In the genomic region with DNA sequence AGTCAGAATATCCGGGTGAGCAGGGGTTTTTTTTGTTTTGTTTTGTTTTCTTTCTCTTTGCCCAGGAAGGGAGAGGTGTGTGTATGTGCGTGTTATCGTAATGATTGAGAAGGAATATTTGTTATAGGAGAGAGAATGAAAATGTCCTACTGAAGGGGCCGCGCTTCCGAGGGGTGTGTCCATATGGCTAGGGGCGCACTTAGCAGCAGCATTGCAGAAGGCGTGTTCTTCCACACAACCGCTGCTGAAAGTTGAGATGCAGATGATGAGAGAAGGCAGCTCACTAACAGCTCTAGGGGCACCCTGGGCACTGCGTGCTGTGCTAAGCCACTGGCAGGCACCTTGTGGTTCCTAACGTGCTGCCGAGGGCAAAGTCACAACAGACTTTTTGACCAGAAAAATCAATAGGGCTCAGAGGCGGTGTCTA, we compare ENCODE assay signal across 8 mouse cellular contexts. TPM values are rescaled to one million over a fixed set of nuclear protein-coding genes. Genes with fewer than 3 reads are reported as not detected.
A peak's percentile ranks its signal among the peaks of the same experiment; 100 is the strongest.
DNase-seq lines count a peak whose midpoint lies in the region; ATAC-seq and TF ChIP-seq lines count a peak whose summit lies in the region.

No protein-coding gene starts in this region.

- 0 out of 2 replicates have a peak, but pooled peaks have one; percentile 14 for ATAC-seq in kidney, embryonic 15.5 days (replicated peaks; ENCODE audit: low FRiP score)

- H3K4me1 ChIP-seq in bone marrow, adult 2 months (ENCODE audit: control insufficient read depth, insufficient read depth, low read length): peaks cover 2% of the 10 kb centered on the region
- peaks cover 19% of the 10 kb centered on the region for H3K4me1 ChIP-seq in kidney, embryonic 15.5 days

- H3K4me2 ChIP-seq in kidney, embryonic 15.5 days: peak overlapping the region; percentile 100

- peak overlapping the region; percentile 96 for H3K4me3 ChIP-seq in bone marrow, adult 2 months (replicated peaks; ENCODE audit: control insufficient read depth, low read depth, low read length)
- H3K4me3 ChIP-seq in kidney, embryonic 15.5 days (replicated peaks): peak overlapping the region; percentile 84

- peak overlapping the region; percentile 92 for H3K9ac ChIP-seq in kidney, embryonic 15.5 days

- H3K36me3 ChIP-seq in kidney, embryonic 15.5 days: no peaks in the 10 kb centered on the region

- H3K9me3 ChIP-seq in kidney, embryonic 15.5 days (replicated peaks): no peaks in the 10 kb centered on the region

- H3K27ac ChIP-seq in bone marrow, adult 2 months (ENCODE audit: control insufficient read depth, insufficient read depth, low read depth, low read length, poor library complexity): peak overlapping the region; percentile 98
- H3K27ac ChIP-seq in kidney, embryonic 15.5 days: peak overlapping the region; percentile 92; the same call in 1 of the 2 replicates

- no peaks in the 10 kb centered on the region for H3K27me3 ChIP-seq in kidney, embryonic 15.5 days

- no peak for TF ChIP-seq CTCF in bone marrow, adult 2 months (IDR thresholded peaks at IDR 0.05; ENCODE audit: control insufficient read depth, insufficient read depth, low read length)

- DNase-seq in cerebellum, postnatal 10 days: peak; percentile 34 to 35
- DNase-seq in cerebellum, adult 11-12 months: no peak
- DNase-seq in forelimb bud, embryonic 11.5 days (ENCODE audit: low read depth, low spot score): peak; percentile 40
- peak; percentile 37 for DNase-seq in lung, postnatal 4 days
- DNase-seq in spleen, postnatal 36 days (ENCODE audit: low spot score in 2 of 2): peak; percentile 42 to 51
- DNase-seq in right cerebral cortex, postnatal 36 days (ENCODE audit: low spot score in 2 of 2): no peak

- no peak for TF ChIP-seq POLR2A in bone marrow, adult 2 months (IDR thresholded peaks at IDR 0.05; ENCODE audit: borderline replicate concordance, control insufficient read depth, low read depth, low read length)

- 1% methylated on average over 13 of the region's 13 CpGs for WGBS in bone marrow, adult 2 months
- 3% methylated on average over 13 of the region's 13 CpGs for WGBS in kidney, embryonic 15.5 days

RNA-seq across cellular contexts. Expression of gene Rnf19b, which starts 1.1 kb away (rescaled TPM):
- polyA plus RNA-seq in bone marrow, adult 2 months (2011; ENCODE audit: insufficient read depth, insufficient read length, low replicate concordance, missing spikeins): 23.9 and 47.7 TPM in 2 replicates
- 7.1 TPM in 2 replicates for polyA plus RNA-seq in kidney, embryonic 15.5 days (2015; fragmentation: Nextera tagmentation; extraction: Ambion mirVana)

RNA-seq across cellular contexts. Expression of gene Tmem54, which starts 46.2 kb away (rescaled TPM):
- polyA plus RNA-seq in bone marrow, adult 2 months (2011; ENCODE audit: insufficient read depth, insufficient read length, low replicate concordance, missing spikeins): 1.8 TPM in 1 of 2 replicates, not detected in the other
- 9.2 TPM in 2 replicates for polyA plus RNA-seq in kidney, embryonic 15.5 days (2015; fragmentation: Nextera tagmentation; extraction: Ambion mirVana)

Comparison
In these comparisons a context has a peak if more than half of its experiments do, and no peak if none do; other contexts are left out.
1. DNase-seq: peak in cerebellum, postnatal 10 days (2 of 2), forelimb bud, embryonic 11.5 days (single experiment), lung, postnatal 4 days (2 of 2) and spleen, postnatal 36 days (2 of 2); none in cerebellum, adult 11-12 months (single experiment) and right cerebral cortex, postnatal 36 days (0 of 2).